Mouse (Mus musculus) heart, embryonic 11.5 days (tissue): ENCODE measurements at regions not wholly inside any gene's neighbourhood (a gene's known extent, or its start where the extent isn't known, plus 50 kb on each side); places are given as distances from the start of the nearest gene placed in this dataset.

Experiments used
- ATAC-seq: fragments of 200-750 bp; cut with Nextera tagmentation; replicated peaks from 2 replicates; pipeline ENCODE4 v1.8.0; 2017; ENCODE audit warnings: moderate library complexity; ENCODE audit not compliant: insufficient number of reproducible peaks, low FRiP score, low TSS enrichment
- H3K27ac ChIP-seq: fragments of 300-500 bp; sonication (generic); 2 replicates; pipeline ENCODE4 v1.5.1; 2014; ENCODE audit warnings: mild to moderate bottlenecking, low read depth, low read length
- H3K27me3 ChIP-seq: fragments of 300-500 bp; sonication (generic); 2 replicates; pipeline ENCODE4 v1.6.1; 2014; ENCODE audit warnings: mild to moderate bottlenecking, low read length, mixed read lengths; ENCODE audit not compliant: control insufficient read depth, insufficient read depth
- H3K36me3 ChIP-seq: fragments of 300-500 bp; sonication (generic); 2 replicates; pipeline ENCODE4 v1.6.1; 2014; ENCODE audit warnings: mild to moderate bottlenecking, low read length, moderate library complexity, mixed read lengths; ENCODE audit not compliant: control insufficient read depth, insufficient read depth
- H3K4me1 ChIP-seq: fragments of 300-500 bp; sonication (generic); 2 replicates; pipeline ENCODE4 v1.6.1; 2014; ENCODE audit warnings: low read length; ENCODE audit not compliant: control insufficient read depth, insufficient read depth
- H3K4me2 ChIP-seq: fragments of 300-500 bp; sonication (generic); 2 replicates; pipeline ENCODE4 v1.6.1; 2014; ENCODE audit warnings: mild to moderate bottlenecking, moderate library complexity
- H3K4me3 ChIP-seq: fragments of 300-500 bp; sonication (generic); 2 replicates; pipeline ENCODE4 v1.5.1; 2014; ENCODE audit warnings: low read depth, low read length
- H3K9ac ChIP-seq: fragments of 300-500 bp; sonication (generic); 2 replicates; pipeline ENCODE4 v1.6.1; 2014; ENCODE audit warnings: mild to moderate bottlenecking, low read depth, low read length, moderate library complexity
- H3K9me3 ChIP-seq: fragments of 300-500 bp; sonication (generic); replicated peaks from 2 replicates; pipeline ENCODE4 v1.6.1; 2016; ENCODE audit warnings: low read length; ENCODE audit not compliant: control insufficient read depth
- WGBS: fragments of 180-500 bp; shearing (Covaris S2); extraction: QIAGEN DNeasy Blood & Tissue Kit; methylation state at CpG from one replicate; pipeline ENCODE4 v1.1.7; 2014; ENCODE audit not compliant: insufficient replicate concordance; 5-methylcytosine and 5-hydroxymethylcytosine counted together

GRCm38 (mm10) chr4:106050297-106050696 lies 260.6 kb downstream of the Gm12728 start:
- H3K27ac ChIP-seq, result no peak overlapping the region
- H3K36me3 ChIP-seq, result no peaks in the 10 kb centered on the region
- H3K4me3 ChIP-seq, result no peak overlapping the region
- no peaks in the 10 kb centered on the region for H3K27me3 ChIP-seq
- peaks cover 7% of the 10 kb centered on the region; the same call in 1 of the 2 replicates for H3K4me1 ChIP-seq
- H3K9me3 ChIP-seq, result no peaks in the 10 kb centered on the region
- no peak overlapping the region for H3K9ac ChIP-seq
- ATAC-seq, result no peak
- WGBS, result 63% methylated on average over 3 of the region's 3 CpGs
- no peak overlapping the region for H3K4me2 ChIP-seq

GRCm38 (mm10) chr4:106053496-106053895 lies 262.5 kb upstream of the Usp24 start:
- no peaks in the 10 kb centered on the region for H3K27me3 ChIP-seq
- H3K27ac ChIP-seq, result no peak overlapping the region
- no peak overlapping the region for H3K4me3 ChIP-seq
- ATAC-seq, result no peak
- no peak overlapping the region for H3K9ac ChIP-seq
- 49% methylated on average over 9 of the region's 9 CpGs for WGBS
- no peaks in the 10 kb centered on the region for H3K9me3 ChIP-seq
- no peak overlapping the region for H3K4me2 ChIP-seq
- H3K4me1 ChIP-seq, result no peaks in the 10 kb centered on the region
- no peaks in the 10 kb centered on the region for H3K36me3 ChIP-seq

- H3K9me3 ChIP-seq, result no peaks in the 10 kb centered on the region
- H3K27ac ChIP-seq, result no peak overlapping the region
- no peak overlapping the region for H3K4me3 ChIP-seq
- no peaks in the 10 kb centered on the region for H3K27me3 ChIP-seq
- no peak for ATAC-seq
- no peaks in the 10 kb centered on the region for H3K36me3 ChIP-seq
- 46% methylated on average over 7 of the region's 7 CpGs for WGBS
- H3K9ac ChIP-seq, result no peak overlapping the region
- no peak overlapping the region for H3K4me2 ChIP-seq
- no peaks in the 10 kb centered on the region for H3K4me1 ChIP-seq
These were observed 261.7 kb upstream of the Usp24 start for GRCm38 (mm10) chr4:106054324-106054723.

GRCm38 (mm10) chr4:106062651-106063050 lies 253.4 kb upstream of the Usp24 start:
- H3K9me3 ChIP-seq, result no peaks in the 10 kb centered on the region
- no peak overlapping the region for H3K4me2 ChIP-seq
- no peaks in the 10 kb centered on the region for H3K4me1 ChIP-seq
- no peak overlapping the region for H3K9ac ChIP-seq
- H3K36me3 ChIP-seq, result no peaks in the 10 kb centered on the region
- no peak for ATAC-seq
- H3K4me3 ChIP-seq, result no peak overlapping the region
- WGBS, result 81% methylated on average over 12 of the region's 12 CpGs
- no peaks in the 10 kb centered on the region for H3K27me3 ChIP-seq
- no peak overlapping the region for H3K27ac ChIP-seq

GRCm38 (mm10) chr4:106063851-106064382 lies 252.1 kb upstream of the Usp24 start:
- Histone ChIP-seq H3K4me1 (no peaks in the 10 kb centered on the region), H3K27ac (no peak overlapping the region), H3K27me3 (no peaks in the 10 kb centered on the region), H3K4me2 (no peak overlapping the region), H3K4me3 (no peak overlapping the region), H3K9me3 (no peaks in the 10 kb centered on the region), H3K36me3 (no peaks in the 10 kb centered on the region), H3K9ac (no peak overlapping the region)
- 46% methylated on average over 6 of the region's 6 CpGs for WGBS
- no peak for ATAC-seq

GRCm38 (mm10) chr4:106067023-106067422 lies 249.0 kb upstream of the Usp24 start:
- Histone ChIP-seq H3K4me2 (no peak overlapping the region), H3K27me3 (no peaks in the 10 kb centered on the region), H3K36me3 (no peaks in the 10 kb centered on the region), H3K4me3 (no peak overlapping the region), H3K27ac (no peak overlapping the region), H3K4me1 (no peaks in the 10 kb centered on the region), H3K9ac (no peak overlapping the region), H3K9me3 (no peaks in the 10 kb centered on the region)
- ATAC-seq, result no peak
- whole genome bisulfite sequencing, result 72% methylated on average over 9 of the region's 9 CpGs

- no peak overlapping the region for H3K4me3 ChIP-seq
- H3K4me2 ChIP-seq, result no peak overlapping the region
- H3K36me3 ChIP-seq, result no peaks in the 10 kb centered on the region
- no peaks in the 10 kb centered on the region for H3K27me3 ChIP-seq
- no peak overlapping the region for H3K9ac ChIP-seq
- no peaks in the 10 kb centered on the region for H3K9me3 ChIP-seq
- no peak for ATAC-seq
- H3K27ac ChIP-seq, result no peak overlapping the region
- no peaks in the 10 kb centered on the region for H3K4me1 ChIP-seq
These were observed 232.5 kb upstream of the Usp24 start for GRCm38 (mm10) chr4:106083546-106083945.

- 38% methylated on average over 9 of the region's 9 CpGs for WGBS
- Histone ChIP-seq H3K36me3 (no peaks in the 10 kb centered on the region), H3K4me3 (no peak overlapping the region), H3K4me2 (no peak overlapping the region), H3K27ac (no peak overlapping the region), H3K9me3 (no peaks in the 10 kb centered on the region), H3K9ac (no peak overlapping the region), H3K27me3 (no peaks in the 10 kb centered on the region), H3K4me1 (0 out of 2 replicates have a peak, but pooled peaks cover 2% of the 10 kb centered on the region)
- ATAC-seq, result no peak
These were observed 223.9 kb upstream of the Usp24 start for GRCm38 (mm10) chr4:106091927-106092675.

GRCm38 (mm10) chr4:106092676-106093070 lies 223.3 kb upstream of the Usp24 start:
- H3K9ac ChIP-seq, result no peak overlapping the region
- no peak overlapping the region for H3K4me2 ChIP-seq
- no peak overlapping the region for H3K27ac ChIP-seq
- WGBS, result 43% methylated on average over 6 of the region's 6 CpGs
- 0 out of 2 replicates have a peak, but pooled peaks cover 2% of the 10 kb centered on the region for H3K4me1 ChIP-seq
- no peaks in the 10 kb centered on the region for H3K36me3 ChIP-seq
- H3K27me3 ChIP-seq, result no peaks in the 10 kb centered on the region
- H3K4me3 ChIP-seq, result no peak overlapping the region
- ATAC-seq, result no peak
- no peaks in the 10 kb centered on the region for H3K9me3 ChIP-seq
